Mouse (Mus musculus) MEL (cell line): ENCODE measurements around the gene C730034F03Rik. TPM values are rescaled to one million over a fixed set of nuclear protein-coding genes. Genes with fewer than 3 reads are reported as not detected.

Source experiments
- DNase-seq: peaks from one replicate; pipeline ENCODE4 v3.0.0; 2011; ENCODE audit warnings: low read depth, low spot score
- H3K27ac ChIP-seq: 2 replicates; pipeline ENCODE4 v1.5.1; 2012; ENCODE audit warnings: low read depth, mild to moderate bottlenecking, control low read depth, low read length, moderate library complexity; ENCODE audit not compliant: control insufficient read depth
- H3K27me3 ChIP-seq, 2 experiments: fragments of 150-350 bp in 1 of 2; sonication (generic) in 1 of 2; 2 replicates each; pipeline ENCODE4 v1.6.1; 2012; ENCODE audit warnings: low read length in 2 of 2, mild to moderate bottlenecking in 2 of 2, improper control_type of control experiment in 1 of 2, moderate library complexity in 1 of 2; ENCODE audit not compliant: insufficient read depth in 2 of 2, control insufficient read depth in 1 of 2
- H3K36me3 ChIP-seq, 2 experiments: 2 replicates each; pipeline ENCODE4 v1.6.1; 2012 to 2014; ENCODE audit warnings: low read length in 2 of 2, improper control_type of control experiment in 1 of 2, inconsistent platforms in 1 of 2, mild to moderate bottlenecking in 1 of 2; ENCODE audit not compliant: insufficient read depth in 2 of 2, control insufficient read depth in 1 of 2
- H3K4me1 ChIP-seq, 2 experiments: fragments of 150-350 bp in 1 of 2; sonication (generic) in 1 of 2; 2 replicates each; pipeline ENCODE4 v1.6.1; 2012; ENCODE audit warnings: low read length in 2 of 2, improper control_type of control experiment in 1 of 2, mild to moderate bottlenecking in 1 of 2; ENCODE audit not compliant: insufficient read depth in 2 of 2, control insufficient read depth in 1 of 2
- H3K4me3 ChIP-seq, 2 experiments: fragments of 150-350 bp in 1 of 2; sonication (generic) in 1 of 2; 2 replicates each; pipeline ENCODE4 v1.5.1; 2012; ENCODE audit warnings: low read depth in 2 of 2, low read length in 2 of 2, mild to moderate bottlenecking in 2 of 2, moderate library complexity in 2 of 2, control low read depth in 1 of 2, improper control_type of control experiment in 1 of 2; ENCODE audit not compliant: control insufficient read depth in 1 of 2, insufficient read depth in 1 of 2
- H3K79me2 ChIP-seq: 2 replicates; pipeline ENCODE4 v1.6.1; 2012; ENCODE audit warnings: mild to moderate bottlenecking, low read length, moderate library complexity; ENCODE audit not compliant: control insufficient read depth, poor library complexity, insufficient read depth
- H3K9ac ChIP-seq: 2 replicates; pipeline ENCODE4 v1.6.1; 2012; ENCODE audit warnings: low read depth, mild to moderate bottlenecking, control low read depth, low read length, moderate library complexity; ENCODE audit not compliant: control insufficient read depth, poor library complexity, severe bottlenecking
- H3K9me3 ChIP-seq: fragments of 150-350 bp; sonication (generic); replicated peaks from 2 replicates; pipeline ENCODE4 v1.6.1; 2012; ENCODE audit warnings: mild to moderate bottlenecking, low read length, improper control_type of control experiment, moderate library complexity; ENCODE audit not compliant: insufficient read depth
- E2F4 ChIP-seq: IDR thresholded peaks from 2 replicates; pipeline ENCODE4 v1.6.1; 2011; ENCODE audit warnings: low read depth, low read length, improper control_type of control experiment, borderline replicate concordance
- HCFC1 ChIP-seq: IDR thresholded peaks from 2 replicates; pipeline ENCODE4 v1.6.1; 2012; ENCODE audit warnings: low read depth, mild to moderate bottlenecking, inconsistent platforms, low read length, improper control_type of control experiment, moderate library complexity
- KAT2A ChIP-seq: conservative IDR thresholded peaks from 2 replicates; pipeline ENCODE4 v1.6.1; 2012; ENCODE audit warnings: low read depth, low read length, improper control_type of control experiment, inconsistent platforms
- MAZ ChIP-seq: IDR thresholded peaks from 2 replicates; pipeline ENCODE4 v1.6.1; 2012; ENCODE audit warnings: low read depth, mild to moderate bottlenecking, inconsistent platforms, low read length, improper control_type of control experiment
- MEF2A ChIP-seq: IDR thresholded peaks from 2 replicates; pipeline ENCODE4 v1.6.1; 2014; ENCODE audit warnings: low read depth, mild to moderate bottlenecking, inconsistent platforms, low read length, improper control_type of control experiment; ENCODE audit not compliant: poor library complexity, insufficient replicate concordance, severe bottlenecking; ENCODE audit errors: extremely low read depth
- MYC ChIP-seq: IDR thresholded peaks from 2 replicates; pipeline ENCODE4 v1.6.1; 2011; ENCODE audit warnings: low read depth, mild to moderate bottlenecking, low read length, improper control_type of control experiment, moderate library complexity
- NELFE ChIP-seq: IDR thresholded peaks from 2 replicates; pipeline ENCODE4 v1.6.1; 2011; ENCODE audit warnings: low read depth, low read length, improper control_type of control experiment
- POLR2A ChIP-seq, 2 experiments: IDR thresholded peaks; 2 replicates each; pipeline ENCODE4 v1.6.1; 2011 to 2012; ENCODE audit warnings: low read length in 2 of 2, mild to moderate bottlenecking in 2 of 2, control low read depth in 1 of 2, improper control_type of control experiment in 1 of 2, low read depth in 1 of 2, moderate library complexity in 1 of 2; ENCODE audit not compliant: control insufficient read depth in 1 of 2, insufficient read depth in 1 of 2, poor library complexity in 1 of 2
- POLR2AphosphoS2 ChIP-seq: IDR thresholded peaks from 2 replicates; pipeline ENCODE4 v1.6.1; 2011; ENCODE audit warnings: low read length, improper control_type of control experiment
- POLR2AphosphoS5 ChIP-seq: IDR thresholded peaks from 2 replicates; pipeline ENCODE4 v1.6.1; 2012; ENCODE audit warnings: low read depth, borderline replicate concordance, mild to moderate bottlenecking, inconsistent platforms, low read length, moderate library complexity, mixed read lengths
- TAL1 ChIP-seq: IDR thresholded peaks from 2 replicates; pipeline ENCODE4 v1.6.1; 2012; ENCODE audit warnings: mild to moderate bottlenecking, inconsistent platforms, low read length, moderate library complexity, mixed read lengths
- TBP ChIP-seq: IDR thresholded peaks from 2 replicates; pipeline ENCODE4 v1.8.0; 2011; ENCODE audit warnings: low read depth, low read length, improper control_type of control experiment
- USF1 ChIP-seq: IDR thresholded peaks from 2 replicates; pipeline ENCODE4 v1.6.1; 2014; ENCODE audit warnings: low read depth, mild to moderate bottlenecking, inconsistent platforms, low read length, improper control_type of control experiment, moderate library complexity
- USF2 ChIP-seq, 2 experiments: IDR thresholded peaks; 2 replicates each; pipeline ENCODE4 v1.6.1; 2011 to 2012; ENCODE audit warnings: improper control_type of control experiment in 2 of 2, low read length in 2 of 2, borderline replicate concordance in 1 of 2, inconsistent platforms in 1 of 2, low read depth in 1 of 2, mild to moderate bottlenecking in 1 of 2; ENCODE audit not compliant: insufficient read depth in 1 of 2
- ZKSCAN1 ChIP-seq: IDR thresholded peaks from 2 replicates; pipeline ENCODE4 v1.6.1; 2012; ENCODE audit warnings: low read depth, mild to moderate bottlenecking, inconsistent platforms, low read length, improper control_type of control experiment, moderate library complexity
- ZNF384 ChIP-seq: IDR thresholded peaks from 2 replicates; pipeline ENCODE4 v1.6.1; 2012; ENCODE audit warnings: low read depth, mild to moderate bottlenecking, inconsistent platforms, low read length, improper control_type of control experiment
- polyA plus RNA-seq, 2 experiments: library from polyadenylated mRNA; stranded (reverse) in 1 of 2; unstranded in 1 of 2; fragments of >175 nt in 1 of 2; fragments of >200 nt in 1 of 2; gene quantifications; 2 replicates each; pipeline versions ENCODE4 v1.2.1 to v1.2.4; 2012; ENCODE audit warnings: low replicate concordance in 2 of 2, low read depth in 1 of 2; ENCODE audit not compliant: insufficient read length in 2 of 2, insufficient read depth in 1 of 2, missing spikeins in 1 of 2
- total RNA-seq: library from RNA; depleted of rRNA; stranded (reverse); fragments of 300-350 nt; gene quantifications from 2 replicates; pipeline ENCODE4 v1.2.3, GENCODE M21; 2012

Gene C730034F03Rik
- total and polyA plus RNA-seq, 3 experiments = 1.6 to 2.5 TPM; not detected in 1

DNA sequence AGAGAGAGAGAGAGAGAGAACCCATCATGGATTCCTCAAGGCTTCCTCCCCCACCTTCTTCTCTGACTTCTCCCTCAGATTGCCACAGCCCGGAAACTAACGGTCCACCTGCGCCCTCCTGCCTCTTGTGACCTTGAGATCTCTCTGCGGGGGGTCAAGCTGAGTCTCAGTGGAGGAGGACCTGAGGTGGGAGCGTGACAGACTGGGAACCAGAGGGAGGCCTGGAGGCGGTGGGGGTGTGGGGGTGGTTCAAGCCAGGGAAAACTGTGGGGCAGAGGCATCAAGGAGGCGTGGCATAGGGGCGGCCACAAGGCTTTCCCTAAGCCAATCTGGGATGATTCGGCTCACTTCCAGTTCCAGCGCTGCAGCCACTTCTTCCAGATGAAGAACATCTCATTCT lies 30.9 kb downstream of the C730034F03Rik start:
- H3K79me2 ChIP-seq = no peaks in the 10 kb centered on the region
- peaks cover 0 to 2% of the 10 kb centered on the region in 2 experiments; a peak in 1 of 4 replicates for H3K27me3 ChIP-seq
- H3K9ac ChIP-seq = no peak overlapping the region
- DNase-seq = no peak
- H3K9me3 ChIP-seq = no peaks in the 10 kb centered on the region
- no peaks in the 10 kb centered on the region for H3K4me1 ChIP-seq
- no peaks in the 10 kb centered on the region for H3K36me3 ChIP-seq
- TF ChIP-seq ZKSCAN1 = no peak
- no peak for TF ChIP-seq MYC
- no peak for TF ChIP-seq MAZ
- TF ChIP-seq KAT2A = no peak
- no peak for TF ChIP-seq TBP
- no peak for TF ChIP-seq POLR2AphosphoS2
- no peak for TF ChIP-seq HCFC1
- TF ChIP-seq POLR2AphosphoS5 = no peak
- TF ChIP-seq USF2 (IDR thresholded peaks at IDR 0.05; ENCODE audit: borderline replicate concordance in 1 of 2, insufficient read depth in 1 of 2, low read depth in 1 of 2, low read length in 2 of 2) = no peak
- H3K27ac ChIP-seq = no peak overlapping the region
- H3K4me3 ChIP-seq = no peak overlapping the region

DNA sequence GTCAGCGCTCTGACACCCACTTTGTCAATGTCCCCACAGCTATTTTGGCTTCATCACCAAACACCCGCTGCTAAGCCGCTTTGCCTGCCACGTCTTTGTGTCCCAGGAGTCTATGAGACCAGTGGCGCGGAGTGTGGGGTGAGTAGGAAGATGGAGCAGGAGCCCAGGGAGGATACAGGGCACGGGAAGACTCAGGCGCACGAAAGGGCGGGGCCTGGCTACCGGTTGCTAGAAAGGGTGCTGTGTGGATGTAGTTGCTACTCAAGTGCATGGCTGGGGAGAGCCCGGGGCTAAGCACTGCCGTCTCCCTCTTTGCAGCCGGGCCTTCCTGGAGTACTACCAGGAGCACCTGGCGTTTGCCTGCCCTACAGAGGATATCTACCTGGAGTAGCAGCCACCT lies 31.9 kb downstream of the C730034F03Rik start:
- Histone ChIP-seq H3K9me3 (no peaks in the 10 kb centered on the region), H3K27me3 (peaks cover 0 to 2% of the 10 kb centered on the region in 2 experiments; a peak in 1 of 4 replicates), H3K4me1 (no peaks in the 10 kb centered on the region), H3K9ac (no peak overlapping the region), H3K36me3 (no peaks in the 10 kb centered on the region)
- DNase-seq = no peak
- no peak for TF ChIP-seq ZNF384
- TF ChIP-seq MEF2A = no peak
- no peak for TF ChIP-seq MAZ
- no peak for TF ChIP-seq USF1
- TF ChIP-seq TAL1 = no peak
- TF ChIP-seq, all 39 proteins: peak for 0
- H3K4me3 ChIP-seq = no peak overlapping the region
- no peaks in the 10 kb centered on the region for H3K79me2 ChIP-seq
- H3K27ac ChIP-seq = no peak overlapping the region

DNA sequence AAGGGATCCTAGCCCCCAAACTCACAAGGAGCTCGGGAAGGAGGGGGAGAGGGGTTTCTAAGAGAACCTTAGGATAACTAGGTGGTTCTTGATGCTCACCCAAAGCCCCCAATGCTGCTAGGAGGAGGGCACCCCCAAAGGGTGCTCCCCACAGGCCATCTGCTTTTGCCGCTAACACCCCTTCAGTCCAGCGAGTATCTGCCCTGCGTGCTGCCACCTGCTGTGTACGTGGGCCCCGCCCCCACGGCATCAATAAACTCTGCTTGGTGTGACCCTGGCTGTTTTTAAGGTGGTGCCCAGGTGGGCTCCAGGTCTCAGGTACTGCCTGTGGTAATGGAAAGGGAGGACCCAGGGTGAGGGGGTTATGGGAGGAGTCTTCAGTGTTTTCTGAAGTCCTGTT lies 32.8 kb downstream of the C730034F03Rik start:
- Histone ChIP-seq H3K79me2 (no peaks in the 10 kb centered on the region), H3K9ac (no peak overlapping the region), H3K9me3 (no peaks in the 10 kb centered on the region), H3K4me3 (no peak overlapping the region), H3K27ac (no peak overlapping the region), H3K4me1 (no peaks in the 10 kb centered on the region), H3K27me3 (peaks cover 0 to 2% of the 10 kb centered on the region in 2 experiments; a peak in 2 of 4 replicates), H3K36me3 (no peaks in the 10 kb centered on the region)
- DNase-seq = no peak
- TF ChIP-seq NELFE (no peak), E2F4 (no peak), KAT2A (no peak), USF1 (no peak), POLR2A (IDR thresholded peaks at IDR 0.05; ENCODE audit: control insufficient read depth in 1 of 2, insufficient read depth in 1 of 2, low read depth in 1 of 2, low read length in 2 of 2, poor library complexity in 1 of 2) (no peak), POLR2AphosphoS5 (no peak), TAL1 (no peak)
